Mouse (Mus musculus) erythroblast, adult 5-6 weeks (primary cell): ENCODE measurements around the gene Cers2. TPM values are rescaled to one million over a fixed set of nuclear protein-coding genes. Genes with fewer than 3 reads are reported as not detected.

Source experiments
- ATAC-seq: replicated peaks from 2 replicates; pipeline ENCODE4 v1.8.0; 2016; ENCODE audit warnings: moderate number of reproducible peaks, mild to moderate bottlenecking, moderate TSS enrichment, inconsistent platforms; ENCODE audit not compliant: poor library complexity, low FRiP score, severe bottlenecking
- total RNA-seq, 2 experiments: library from RNA; stranded (forward) in 1 of 2; stranded (reverse) in 1 of 2; fragments of 150-400 nt in 1 of 2; fragments of 200-764, 138-1000 nt in 1 of 2; gene quantifications; 2 replicates each; pipeline versions ENCODE4 v1.2.3 to v1.2.4; 2015 to 2017; ENCODE audit warnings: low replicate concordance in 2 of 2

Cers2 gene
- total RNA-seq, 2 experiments from 2014 or later, result 26.8 to 45.2 TPM

DNA sequence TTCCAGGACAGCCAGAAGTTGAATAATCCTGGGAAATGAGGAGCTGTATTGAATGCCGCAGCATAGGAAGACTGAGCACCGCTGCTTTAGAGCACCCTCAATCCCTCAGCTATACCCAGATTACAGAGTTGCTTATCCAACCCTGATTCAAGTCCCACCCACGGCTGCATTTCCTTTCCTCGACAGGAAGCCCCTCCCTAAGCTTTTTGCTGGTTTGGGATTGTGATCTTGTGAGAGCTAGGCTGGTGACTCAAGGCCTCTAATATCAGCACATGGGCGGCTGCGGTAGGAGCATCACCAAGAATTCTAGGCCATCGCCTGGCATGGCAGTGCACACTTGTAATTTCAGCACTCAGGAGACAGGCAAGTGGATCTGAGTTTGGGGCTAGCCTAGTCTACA lies 28.1 kb upstream of the Cers2 start:
- no peak for ATAC-seq

DNA sequence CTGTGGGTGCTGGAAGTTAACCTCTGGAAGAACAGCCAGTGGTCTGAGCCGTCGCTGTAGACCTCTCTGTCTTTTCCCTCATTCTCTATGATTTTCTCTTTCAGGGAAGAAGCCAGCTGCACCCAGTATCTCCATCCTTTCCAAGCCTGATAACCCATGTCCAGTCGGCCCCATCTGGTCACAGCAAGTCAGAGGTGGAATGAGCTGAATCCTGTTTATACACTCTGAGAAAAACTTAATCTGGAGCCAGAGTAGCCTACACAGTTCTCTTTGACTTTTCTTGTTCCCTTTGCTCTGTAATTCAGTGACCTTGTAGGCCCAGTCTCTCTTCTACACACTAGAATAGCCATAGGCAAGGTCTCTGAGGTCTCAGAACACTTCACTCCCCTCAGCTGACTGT lies 27.1 kb upstream of the Cers2 start:
- ATAC-seq, result no peak

- ATAC-seq, result no peak
Observed at GRCm38 (mm10) chr3:95289419-95289818, 25.2 kb upstream of the Cers2 start.

DNA sequence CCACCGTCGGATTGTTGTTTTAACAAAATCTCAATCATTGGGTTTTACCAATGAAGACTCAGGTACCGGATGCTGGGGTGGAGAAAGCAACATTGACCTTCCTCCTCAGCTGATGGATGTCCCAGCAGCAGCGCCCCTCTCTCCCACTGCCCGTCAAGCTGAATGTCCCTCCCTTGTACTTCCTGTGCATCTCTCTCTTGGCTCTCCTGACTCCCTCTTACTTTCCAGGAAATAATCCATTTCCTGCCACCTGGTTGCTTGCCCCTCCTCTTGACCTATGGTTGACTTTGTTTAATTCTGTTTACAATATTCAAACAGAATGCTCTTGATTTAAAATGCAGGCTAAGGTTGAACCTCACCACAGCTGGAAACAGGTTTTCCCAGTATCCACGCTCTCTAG lies 24.4 kb upstream of the Cers2 start:
- no peak for ATAC-seq

DNA sequence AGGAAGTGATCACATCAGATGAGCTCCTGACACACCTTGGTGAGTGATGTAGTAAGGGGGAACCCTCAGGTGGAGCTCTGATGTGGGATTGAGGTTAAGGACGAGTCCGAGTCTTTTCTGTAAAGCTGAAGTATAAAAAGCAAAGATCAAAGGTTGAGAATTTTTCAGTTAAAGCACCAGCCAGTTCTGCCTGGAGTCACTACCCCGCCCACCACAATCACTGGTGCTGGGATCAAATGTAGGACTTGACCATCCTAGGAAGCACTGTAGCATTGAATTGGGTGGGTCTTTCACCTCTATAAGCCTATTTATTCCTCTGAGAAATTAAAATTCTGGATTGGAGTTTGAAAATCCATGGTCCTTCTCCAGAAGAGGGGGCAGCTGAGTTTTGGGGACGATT lies 23.6 kb upstream of the Cers2 start:
- ATAC-seq, result no peak

DNA sequence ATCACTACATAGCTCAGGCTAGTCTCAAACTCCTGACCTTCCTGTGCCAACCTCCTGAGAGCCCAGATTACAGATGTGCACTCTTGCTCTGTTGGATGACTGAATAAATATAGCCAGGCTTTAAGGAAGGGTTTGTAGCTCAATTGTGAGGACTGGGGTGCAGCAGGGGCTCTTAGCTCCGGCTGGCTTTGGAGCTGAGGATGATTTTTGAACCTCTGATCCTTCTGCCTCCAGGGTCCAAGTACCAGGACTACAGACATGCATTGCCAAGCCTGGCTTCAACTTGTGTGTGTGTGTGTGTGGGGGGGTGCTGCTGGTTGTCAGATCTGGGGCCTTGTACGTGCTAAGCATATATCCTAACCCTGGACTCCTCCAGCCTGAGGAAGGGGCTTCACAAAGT lies 21.7 kb upstream of the Cers2 start:
- ATAC-seq, result no peak

- no peak for ATAC-seq
Observed at GRCm38 (mm10) chr3:95293537-95293936, 21.1 kb upstream of the Cers2 start.

- ATAC-seq, result no peak
Observed at GRCm38 (mm10) chr3:95294316-95294715, 20.3 kb upstream of the Cers2 start.

- no peak for ATAC-seq
Observed at GRCm38 (mm10) chr3:95294718-95295117, 19.9 kb upstream of the Cers2 start.

GRCm38 (mm10) chr3:95295321-95296102 lies 19.1 kb upstream of the Cers2 start:
- ATAC-seq, result no peak

DNA sequence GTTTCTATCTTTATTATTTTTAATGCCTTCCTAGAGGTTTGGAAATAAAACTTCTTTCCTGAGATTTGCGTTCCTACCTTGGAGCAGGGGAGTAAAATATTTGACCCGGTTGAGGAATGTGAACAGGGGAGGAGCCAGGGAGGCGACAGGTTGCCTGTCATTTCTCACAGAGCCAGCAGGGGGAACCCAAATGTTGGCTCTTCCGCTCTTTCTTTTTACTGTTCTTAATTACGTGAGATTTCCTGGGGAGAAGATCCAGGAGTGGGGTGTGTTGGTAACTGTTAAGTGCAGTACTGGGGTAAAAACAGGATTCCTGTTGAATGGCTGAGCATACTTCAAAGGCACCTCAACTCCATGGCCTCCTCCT lies 18.5 kb upstream of the Cers2 start:
- ATAC-seq, result peak; percentile 87

GRCm38 (mm10) chr3:95298018-95298417 lies 16.6 kb upstream of the Cers2 start:
- no peak for ATAC-seq

DNA sequence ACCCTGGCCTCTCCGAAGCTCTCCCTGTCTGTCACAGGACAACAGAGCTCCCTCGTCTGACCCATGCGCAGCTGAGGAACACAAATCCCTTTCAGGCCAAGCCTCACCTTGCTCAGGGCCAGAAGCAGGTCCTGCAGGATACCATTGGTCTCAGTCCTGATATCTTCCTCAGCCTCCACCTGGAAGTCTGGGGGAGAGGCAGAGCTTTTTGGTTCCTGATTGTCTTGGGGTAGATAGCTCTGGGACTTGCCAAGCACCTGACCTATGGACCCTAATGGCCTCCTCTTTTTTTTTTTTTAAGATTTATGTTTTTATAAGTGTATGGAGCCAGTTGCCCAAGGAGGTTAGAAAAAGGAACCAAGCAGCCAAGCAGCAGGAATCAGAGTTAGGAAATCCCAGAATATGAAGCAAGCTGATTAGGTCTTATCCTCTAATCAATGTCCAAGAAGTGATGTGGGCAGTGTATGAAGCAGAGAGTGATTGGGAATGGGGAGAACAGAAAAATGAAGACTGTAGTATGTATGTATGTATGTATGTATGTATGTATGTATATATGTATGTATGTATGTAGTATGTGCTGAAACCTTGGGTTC lies 13.3 kb upstream of the Cers2 start:
- no peak for ATAC-seq

- no peak for ATAC-seq
Observed at GRCm38 (mm10) chr3:95306244-95306643, 8.3 kb upstream of the Cers2 start.

- ATAC-seq, result no peak
Observed at GRCm38 (mm10) chr3:95307100-95307499, 7.5 kb upstream of the Cers2 start, which contains the start of gene Anxa9. Gene Anxa9, minus strand, starts transcription at chr3:95307176.

GRCm38 (mm10) chr3:95310496-95310895 lies 4.1 kb upstream of the Cers2 start:
- ATAC-seq, result no peak

- peak; percentile 59 for ATAC-seq
Observed at GRCm38 (mm10) chr3:95310968-95311882, 3.4 kb upstream of the Cers2 start.

GRCm38 (mm10) chr3:95312623-95313022 lies 2.0 kb upstream of the Cers2 start:
- ATAC-seq, result peak; percentile 27

DNA sequence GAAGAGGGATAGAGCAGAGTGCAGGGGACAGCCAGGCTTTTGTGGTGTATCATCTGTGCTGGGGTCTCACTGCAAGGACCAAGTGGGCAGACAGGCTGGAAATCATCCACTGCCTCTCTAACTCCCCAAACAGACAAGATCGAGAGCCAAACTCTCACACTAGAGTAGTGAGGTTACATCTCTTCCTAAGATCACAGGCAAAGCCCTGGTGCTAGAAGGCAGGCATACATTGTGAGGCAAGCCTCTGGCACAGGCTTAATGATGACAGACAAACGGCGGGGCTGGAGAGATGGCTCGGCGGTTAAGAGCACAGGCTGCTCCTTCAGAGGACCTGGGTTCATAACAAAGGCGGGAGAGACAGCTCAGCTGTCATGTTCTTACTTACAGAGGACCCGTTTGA lies 1.1 kb upstream of the Cers2 start:
- no peak for ATAC-seq

DNA sequence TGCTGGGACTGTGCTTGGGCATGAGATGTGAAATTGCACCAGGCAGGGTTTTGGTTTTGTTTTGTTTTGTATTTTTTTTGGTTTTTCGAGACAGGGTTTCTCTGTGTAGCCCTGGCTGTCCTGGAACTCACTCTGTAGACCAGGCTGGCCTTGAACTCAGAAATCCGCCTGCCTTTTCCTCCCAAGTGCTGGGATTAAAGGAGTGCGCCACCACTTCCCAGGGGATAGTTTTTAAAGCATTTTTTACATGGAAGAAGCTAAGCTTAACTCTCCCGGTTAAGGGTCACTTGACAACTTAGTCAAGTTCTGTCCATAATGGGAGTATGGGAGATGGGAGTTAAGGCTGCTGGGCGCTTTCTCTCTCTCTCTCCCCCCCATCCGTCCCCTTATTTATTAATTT lies 516 bp upstream of the Cers2 start:
- no peak for ATAC-seq
